Mouse (Mus musculus) spleen, adult 2 months (tissue): ENCODE measurements around the gene Spaca7.

Experiments
- CTCF ChIP-seq: fragments of 200-500 bp; IDR thresholded peaks from 2 replicates; pipeline ENCODE4 v1.5.1; 2011; ENCODE audit warnings: mild to moderate bottlenecking, inconsistent platforms; ENCODE audit not compliant: insufficient read depth, insufficient read length, insufficient replicate concordance; ENCODE audit errors: extremely low read depth
- POLR2A ChIP-seq: fragments of 200-500 bp; IDR thresholded peaks from 2 replicates; pipeline ENCODE4 v1.6.1; 2011; ENCODE audit warnings: low read depth, low read length, inconsistent platforms

DNA sequence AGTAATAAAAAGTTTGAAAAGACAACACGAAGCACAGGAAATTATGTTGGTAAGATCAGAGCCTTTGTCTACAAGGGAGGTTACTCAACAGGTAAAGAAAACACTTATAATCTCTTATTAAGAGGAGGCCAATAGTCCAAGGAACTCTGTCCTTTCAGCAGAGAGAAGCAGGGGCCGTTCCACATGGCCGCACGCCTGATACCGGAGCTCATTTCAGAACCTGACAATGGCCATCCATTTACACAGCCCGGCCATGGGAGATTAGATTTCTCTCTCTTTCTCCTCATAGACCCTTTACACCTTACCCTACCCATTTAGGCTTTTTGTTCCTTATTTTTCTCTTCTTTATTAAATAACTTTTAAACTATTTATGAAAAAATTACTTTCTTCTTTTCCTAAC, 3.9 kb downstream of the Spaca7 start:
- TF ChIP-seq POLR2A (no peak), CTCF (no peak)
